Mouse (Mus musculus): ENCODE data around the gene 2610001J05Rik.

GRCm38 (mm10) chr6:13884877-13885592 lies 13.7 kb upstream of the 2610001J05Rik start:
- TF ChIP-seq POLR2A (IDR thresholded peaks at IDR 0.05; ENCODE audit: borderline replicate concordance, control insufficient read depth, low read depth, low read length) = no peak
- no peak for TF ChIP-seq CTCF (IDR thresholded peaks at IDR 0.05; ENCODE audit: control insufficient read depth, insufficient read depth, low read length)

All from bone marrow, adult 2 months (tissue).